Mouse (Mus musculus) heart, embryonic 16.5 days (tissue): ENCODE measurements around the gene Ifnar2. TPM values are rescaled to one million over a fixed set of nuclear protein-coding genes. Genes with fewer than 3 reads are reported as not detected.

ENCODE experiments used
- ATAC-seq: fragments of 200-750 bp; cut with Nextera tagmentation; replicated peaks from 2 replicates; pipeline ENCODE4 v1.8.0; 2017; ENCODE audit warnings: moderate number of reproducible peaks; ENCODE audit not compliant: insufficient read depth, low FRiP score; ENCODE audit errors: extremely low read depth
- H3K27ac ChIP-seq: fragments of 300-500 bp; sonication (generic); 2 replicates; pipeline ENCODE4 v1.5.1; 2014; ENCODE audit warnings: mild to moderate bottlenecking, low read length, control low read depth, moderate library complexity
- H3K27me3 ChIP-seq: fragments of 300-500 bp; sonication (generic); 2 replicates; pipeline ENCODE4 v1.6.1; 2014; ENCODE audit warnings: low read length, mixed read lengths; ENCODE audit not compliant: control insufficient read depth, insufficient read depth
- H3K36me3 ChIP-seq: fragments of 300-500 bp; sonication (generic); 2 replicates; pipeline ENCODE4 v1.6.1; 2014; ENCODE audit not compliant: control insufficient read depth, insufficient read depth
- H3K4me1 ChIP-seq: fragments of 300-500 bp; sonication (generic); 2 replicates; pipeline ENCODE4 v1.6.1; 2014; ENCODE audit warnings: low read length, mixed read lengths; ENCODE audit not compliant: control insufficient read depth, insufficient read depth
- H3K4me2 ChIP-seq: fragments of 300-500 bp; sonication (generic); 2 replicates; pipeline ENCODE4 v1.6.1; 2014; ENCODE audit warnings: low read depth, mild to moderate bottlenecking, control low read depth, low read length
- H3K4me3 ChIP-seq: fragments of 300-500 bp; sonication (generic); 2 replicates; pipeline ENCODE4 v1.5.1; 2014; ENCODE audit warnings: mild to moderate bottlenecking, control low read depth, low read length
- H3K9ac ChIP-seq: fragments of 300-500 bp; sonication (generic); 2 replicates; pipeline ENCODE4 v1.6.1; 2014; ENCODE audit warnings: low read length, control low read depth
- H3K9me3 ChIP-seq: fragments of 300-500 bp; sonication (generic); replicated peaks from 2 replicates; pipeline ENCODE4 v1.6.1; 2016; ENCODE audit warnings: low read length; ENCODE audit not compliant: control insufficient read depth
- WGBS: fragments of 180-500 bp; shearing (Covaris S2); extraction: QIAGEN DNeasy Blood & Tissue Kit; methylation state at CpG from one replicate; pipeline ENCODE4 v1.1.7; 2014; 5-methylcytosine and 5-hydroxymethylcytosine counted together
- polyA plus RNA-seq: library from polyadenylated mRNA; unstranded; fragments of >200 nt; fragmentation: Nextera tagmentation; extraction: Ambion mirVana; gene quantifications from 2 replicates; pipeline ENCODE4 v1.2.1, GENCODE M21; 2015

Gene Ifnar2
- polyA plus RNA-seq: 53.5 and 63.7 TPM in 2 replicates

DNA sequence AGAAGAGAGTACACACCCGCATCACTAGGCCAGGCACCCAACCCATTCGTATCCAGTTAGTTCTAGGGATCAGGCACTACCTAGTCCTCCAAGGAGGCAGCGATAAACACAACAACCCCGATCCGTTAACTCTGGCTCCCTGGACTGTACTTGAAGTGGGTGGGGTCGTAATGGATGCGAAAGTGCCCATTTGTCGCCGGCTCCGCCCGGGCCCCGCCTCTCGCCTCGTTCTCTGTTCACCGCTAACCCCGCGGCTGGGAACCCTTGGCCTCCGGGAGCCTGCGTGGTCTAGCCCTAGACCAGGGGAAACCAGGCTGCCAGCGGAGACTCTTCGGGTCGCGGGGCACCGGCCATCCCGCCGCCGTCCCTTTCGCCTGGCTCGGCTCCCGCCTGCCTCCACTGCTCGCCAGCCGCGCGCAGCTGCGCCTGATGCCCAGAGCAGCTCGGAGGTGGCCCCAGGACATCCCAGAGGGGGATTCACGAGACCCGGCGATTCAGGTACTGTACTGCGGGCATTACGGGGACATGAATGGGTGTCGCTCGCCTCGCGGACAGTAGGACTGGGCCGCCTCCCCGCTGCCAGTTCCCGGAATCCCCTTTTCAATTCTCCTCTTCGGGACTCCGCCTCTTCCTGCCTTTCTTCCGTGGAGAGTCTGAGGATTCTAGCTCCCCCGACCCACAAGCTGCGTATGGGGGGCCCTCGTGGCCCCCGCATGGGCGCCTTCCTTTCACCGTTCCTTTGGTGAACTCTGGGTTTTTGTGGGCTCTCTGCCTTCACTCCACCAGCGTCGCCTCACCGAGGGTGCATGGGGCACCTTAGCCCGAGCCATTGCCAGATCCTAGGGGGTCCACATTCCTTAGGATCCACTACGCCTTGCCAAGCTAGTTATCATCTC is at the start of gene Ifnar2:
Gene Ifnar2, plus strand, starts transcription at position 207 of the 896 bp plus-strand sequence.
- under 1% methylated on average over 62 of the region's 62 CpGs for WGBS
- Histone ChIP-seq H3K9ac (peak within 1 kb of the TSS; percentile 89), H3K9me3 (0 out of 2 replicates have a peak, but pooled peaks cover 2% of the 10 kb centered on the region), H3K27me3 (no peaks in the 10 kb centered on the region), H3K4me2 (peak within 1 kb of the TSS; percentile 85), H3K36me3 (peaks cover 5% of the 10 kb centered on the region; the same call in 1 of the 2 replicates), H3K27ac (peak within 1 kb of the TSS; percentile 96), H3K4me1 (peaks cover 13% of the 10 kb centered on the region), H3K4me3 (peak within 1 kb of the TSS; percentile 73)
- ATAC-seq: peak; percentile 93

DNA sequence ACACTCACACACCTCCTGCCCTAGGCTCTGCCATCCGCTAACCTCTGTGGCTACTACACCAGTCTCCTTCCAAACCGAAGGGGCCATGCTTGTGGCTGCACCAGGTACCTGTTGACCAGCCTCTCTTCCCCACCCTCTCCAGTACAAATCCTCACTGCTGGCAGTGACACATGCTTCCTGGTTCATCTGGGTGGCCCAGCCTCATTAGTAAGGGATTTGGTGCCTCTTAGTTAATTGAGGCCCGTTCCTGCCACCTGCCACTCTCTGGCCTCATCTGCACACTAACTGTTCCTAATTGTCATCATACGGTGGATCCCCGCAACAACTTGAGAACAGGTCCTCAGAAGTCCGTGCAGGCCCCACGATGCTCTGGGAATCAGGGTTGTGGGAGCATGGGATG is 45.0 kb upstream of the Ifnar2 start:
- H3K9me3 ChIP-seq: no peaks in the 10 kb centered on the region
- no peak overlapping the region for H3K27ac ChIP-seq
- H3K9ac ChIP-seq: no peak overlapping the region
- no peaks in the 10 kb centered on the region for H3K27me3 ChIP-seq
- H3K4me3 ChIP-seq: no peak overlapping the region
- no peaks in the 10 kb centered on the region for H3K36me3 ChIP-seq
- WGBS: 75% methylated on average over 7 of the region's 7 CpGs
- ATAC-seq: no peak
- no peak overlapping the region for H3K4me2 ChIP-seq
- H3K4me1 ChIP-seq: no peaks in the 10 kb centered on the region

DNA sequence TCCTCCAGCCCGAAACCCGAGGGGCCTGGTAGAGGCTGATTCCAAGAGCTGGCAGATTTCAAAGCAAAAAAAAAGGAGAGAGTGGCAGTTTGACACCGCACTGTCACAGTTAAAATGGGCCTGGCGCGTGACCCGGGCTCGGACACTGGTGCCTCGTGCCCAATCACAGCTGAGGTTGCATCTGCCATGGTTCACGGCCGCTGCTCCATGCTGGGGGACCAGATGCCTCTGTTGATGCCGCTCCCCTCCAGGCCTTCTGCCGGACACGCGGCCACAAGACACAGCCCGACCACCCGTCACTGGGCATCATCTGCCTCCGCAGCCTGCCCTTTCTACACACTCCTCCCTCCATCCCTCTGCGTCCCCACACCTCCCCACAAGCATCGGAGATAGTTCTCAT is 43.7 kb upstream of the Ifnar2 start:
- no peak overlapping the region for H3K4me3 ChIP-seq
- 69% methylated on average over 19 of the region's 19 CpGs for WGBS
- H3K27me3 ChIP-seq: no peaks in the 10 kb centered on the region
- no peak overlapping the region for H3K9ac ChIP-seq
- H3K36me3 ChIP-seq: no peaks in the 10 kb centered on the region
- no peaks in the 10 kb centered on the region for H3K4me1 ChIP-seq
- no peak overlapping the region for H3K27ac ChIP-seq
- no peak for ATAC-seq
- H3K4me2 ChIP-seq: no peak overlapping the region
- H3K9me3 ChIP-seq: no peaks in the 10 kb centered on the region

DNA sequence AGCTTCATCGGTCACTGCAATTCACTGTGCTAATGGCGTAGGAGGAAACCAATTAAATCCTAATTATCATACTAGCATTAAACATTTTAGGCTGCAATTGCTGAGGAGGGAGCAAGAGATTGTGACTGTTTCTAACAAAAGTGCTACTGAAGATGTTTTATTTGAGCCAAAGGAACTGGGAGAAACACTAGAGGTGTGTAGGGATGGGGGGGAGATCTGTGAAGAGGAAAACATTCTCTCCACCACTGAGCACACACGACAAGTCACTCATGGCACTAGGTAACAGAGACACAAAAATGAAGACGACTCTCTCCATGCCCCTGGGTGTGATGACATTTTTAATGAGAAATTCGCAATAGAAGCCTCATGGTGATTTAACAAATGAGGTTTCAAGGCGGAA is 42.1 kb upstream of the Ifnar2 start:
- H3K27ac ChIP-seq: no peak overlapping the region
- no peak overlapping the region for H3K4me3 ChIP-seq
- H3K27me3 ChIP-seq: peaks cover 2% of the 10 kb centered on the region; the same call in 1 of the 2 replicates
- no peak overlapping the region for H3K9ac ChIP-seq
- no peaks in the 10 kb centered on the region for H3K9me3 ChIP-seq
- ATAC-seq: no peak
- H3K4me2 ChIP-seq: no peak overlapping the region
- no peaks in the 10 kb centered on the region for H3K4me1 ChIP-seq
- 74% methylated on average over 6 of the region's 6 CpGs for WGBS
- no peaks in the 10 kb centered on the region for H3K36me3 ChIP-seq

DNA sequence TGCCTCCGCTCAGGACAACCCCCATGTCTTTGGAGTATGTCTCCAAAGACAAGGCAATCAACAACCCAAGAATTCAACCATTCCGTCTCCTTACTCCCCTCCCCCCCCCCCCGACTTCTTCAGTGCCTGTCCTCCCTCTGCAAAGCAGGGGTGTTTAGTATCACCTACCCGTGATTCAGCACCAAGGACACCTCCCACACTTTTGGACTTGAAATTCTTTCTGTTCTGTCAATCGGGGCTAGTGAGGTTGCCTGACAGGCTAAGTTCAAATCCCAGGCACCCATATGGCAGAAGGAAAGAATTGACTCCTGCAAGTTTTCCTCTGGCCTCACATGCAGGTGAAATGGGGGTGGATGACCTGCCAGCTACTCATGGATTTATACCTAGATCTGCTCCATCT is 41.4 kb upstream of the Ifnar2 start:
- Histone ChIP-seq H3K27me3 (peaks cover 2% of the 10 kb centered on the region; the same call in 1 of the 2 replicates), H3K36me3 (no peaks in the 10 kb centered on the region), H3K4me2 (no peak overlapping the region), H3K4me1 (no peaks in the 10 kb centered on the region), H3K9ac (no peak overlapping the region), H3K9me3 (no peaks in the 10 kb centered on the region), H3K4me3 (no peak overlapping the region), H3K27ac (no peak overlapping the region)
- ATAC-seq: no peak
- 20% methylated on average over 5 of the region's 5 CpGs for WGBS

DNA sequence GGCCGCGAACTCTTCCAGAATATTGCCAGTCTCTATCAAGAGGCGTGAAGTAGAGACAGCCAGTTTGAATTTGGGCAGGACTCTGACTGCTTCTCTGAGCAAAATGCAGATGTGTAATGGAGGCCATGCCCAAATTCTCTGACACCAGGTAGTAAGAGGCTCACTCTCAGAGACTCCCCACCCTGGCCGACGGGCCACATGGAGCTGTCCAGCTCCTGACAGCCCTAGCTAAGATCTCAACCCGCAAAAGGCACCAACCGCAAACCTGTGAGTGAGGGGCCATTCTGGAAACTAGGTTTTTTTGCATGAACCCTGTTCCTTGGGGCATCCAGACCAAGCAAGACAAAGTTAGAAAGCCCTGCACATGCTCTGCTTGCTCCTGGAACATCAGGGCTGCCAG is 39.7 kb upstream of the Ifnar2 start:
- H3K4me3 ChIP-seq: no peak overlapping the region
- WGBS: 41% methylated on average over 7 of the region's 7 CpGs
- no peak for ATAC-seq
- no peak overlapping the region for H3K4me2 ChIP-seq
- H3K27me3 ChIP-seq: peaks cover 2% of the 10 kb centered on the region; the same call in 1 of the 2 replicates
- H3K36me3 ChIP-seq: no peaks in the 10 kb centered on the region
- no peak overlapping the region for H3K9ac ChIP-seq
- no peak overlapping the region for H3K27ac ChIP-seq
- no peaks in the 10 kb centered on the region for H3K9me3 ChIP-seq
- no peaks in the 10 kb centered on the region for H3K4me1 ChIP-seq

DNA sequence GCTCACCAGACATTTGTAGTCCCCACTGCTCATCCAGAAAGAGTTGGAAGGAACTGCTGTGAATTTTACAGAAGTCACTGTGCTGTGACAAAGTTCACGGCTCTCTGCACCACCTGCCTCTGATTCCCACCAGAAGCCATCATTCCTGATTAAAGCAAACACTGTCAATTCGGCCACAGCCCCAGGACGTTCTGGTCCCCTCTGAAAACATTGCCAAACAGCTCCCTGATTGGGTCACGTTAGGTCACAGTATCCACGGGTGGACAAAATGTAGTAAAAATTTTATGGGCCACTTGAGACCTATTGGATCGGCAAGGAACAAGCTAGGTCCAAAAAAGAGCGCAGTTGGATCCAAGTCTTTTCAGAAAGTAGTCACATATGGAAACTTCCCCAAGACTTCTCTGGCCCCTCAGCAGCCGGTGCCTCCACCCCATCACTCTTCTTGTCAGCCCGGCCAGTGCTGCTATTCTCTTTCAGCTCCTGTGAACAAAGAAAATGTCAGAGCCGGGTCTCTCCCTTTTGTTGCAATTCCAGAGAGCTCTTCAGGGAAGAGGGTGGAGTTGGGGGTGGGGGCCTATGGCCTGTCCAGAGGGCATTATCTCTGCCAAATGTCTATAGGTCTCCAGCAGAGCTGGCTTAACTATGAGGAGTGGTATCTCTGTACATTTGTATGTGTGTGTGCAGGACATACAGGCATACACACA is 38.2 kb upstream of the Ifnar2 start:
- ATAC-seq: no peak

DNA sequence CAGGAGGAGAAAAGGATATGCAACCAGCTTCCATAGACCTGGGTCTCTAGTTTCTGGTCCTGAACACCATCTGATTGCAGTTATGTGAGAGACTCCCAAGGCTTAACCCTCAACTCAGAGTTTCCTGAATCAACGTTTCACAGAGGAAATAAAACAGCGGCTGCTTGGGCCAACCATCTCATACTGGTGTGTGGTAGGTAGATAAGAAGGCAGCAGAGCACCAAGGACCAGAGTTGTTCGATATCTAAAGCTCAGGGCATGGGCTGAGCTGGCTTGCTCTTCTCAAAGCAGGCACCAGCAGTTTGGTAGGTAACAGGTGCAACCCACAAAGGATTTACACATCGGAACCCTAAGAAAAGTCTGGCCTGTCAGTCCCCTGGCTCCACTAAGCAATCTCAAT is 35.8 kb upstream of the Ifnar2 start:
- no peaks in the 10 kb centered on the region for H3K4me1 ChIP-seq
- no peak overlapping the region for H3K9ac ChIP-seq
- H3K36me3 ChIP-seq: no peaks in the 10 kb centered on the region
- no peak for ATAC-seq
- H3K9me3 ChIP-seq: no peaks in the 10 kb centered on the region
- no peak overlapping the region for H3K4me2 ChIP-seq
- no peak overlapping the region for H3K27ac ChIP-seq
- H3K27me3 ChIP-seq: peaks cover 2% of the 10 kb centered on the region; the same call in 1 of the 2 replicates
- no peak overlapping the region for H3K4me3 ChIP-seq
- 70% methylated on average over 4 of the region's 4 CpGs for WGBS

More for the DNA sequence above, 38.2 kb upstream of the Ifnar2 start:
- peaks cover 2% of the 10 kb centered on the region; the same call in 1 of the 2 replicates for H3K27me3 ChIP-seq
- H3K36me3 ChIP-seq: no peaks in the 10 kb centered on the region
- no peak overlapping the region for H3K9ac ChIP-seq
- no peaks in the 10 kb centered on the region for H3K4me1 ChIP-seq
- H3K9me3 ChIP-seq: no peaks in the 10 kb centered on the region
- no peak overlapping the region for H3K27ac ChIP-seq
- H3K4me3 ChIP-seq: no peak overlapping the region
- H3K4me2 ChIP-seq: no peak overlapping the region
- 46% methylated on average over 10 of the region's 10 CpGs for WGBS

DNA sequence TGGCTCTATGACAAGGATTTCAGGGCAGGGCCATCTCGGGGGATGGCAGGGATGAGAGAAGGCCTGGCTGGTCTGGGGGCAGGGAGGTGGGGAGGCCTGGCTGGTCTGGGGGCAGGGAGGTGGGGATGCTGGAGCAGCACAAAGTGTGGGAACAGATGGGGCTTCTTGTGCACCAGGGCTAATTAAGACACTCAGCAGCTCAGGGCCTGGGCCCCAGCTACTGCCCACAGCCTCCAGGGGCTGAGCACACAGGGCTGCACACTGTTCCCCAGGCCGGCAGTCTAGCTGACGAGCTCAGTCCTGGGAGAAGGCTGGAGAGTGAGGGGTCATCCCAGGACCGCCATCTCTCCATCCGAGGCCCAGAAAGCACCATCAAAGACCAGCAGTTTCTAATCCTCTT is 35.1 kb upstream of the Ifnar2 start:
- H3K4me1 ChIP-seq: no peaks in the 10 kb centered on the region
- no peak for ATAC-seq
- no peak overlapping the region for H3K4me3 ChIP-seq
- no peaks in the 10 kb centered on the region for H3K9me3 ChIP-seq
- H3K27me3 ChIP-seq: peaks cover 2% of the 10 kb centered on the region; the same call in 1 of the 2 replicates
- no peaks in the 10 kb centered on the region for H3K36me3 ChIP-seq
- H3K4me2 ChIP-seq: no peak overlapping the region
- no peak overlapping the region for H3K9ac ChIP-seq
- H3K27ac ChIP-seq: no peak overlapping the region
- 63% methylated on average over 5 of the region's 5 CpGs for WGBS
